In genomic region chr2:109546486-109547115, GRCm38 (mm10) we compare ENCODE assay signal across 16 mouse cellular contexts.
A peak's percentile ranks its signal among the peaks of the same experiment; 100 is the strongest.
DNase-seq lines count a peak whose midpoint lies in the region; ATAC-seq and TF ChIP-seq lines count a peak whose summit lies in the region.
"Had no signal": no experiment of that assay in that cellular context is flagged by ENCODE, and none has a peak within 500 bp of the region (broad histone marks: within the 10 kb centered on the region; RNA-seq: fewer than 3 reads in every experiment).

No protein-coding gene starts in this region.

- no peak overlapping the region for H3K4me3 ChIP-seq in kidney, embryonic 15.5 days (replicated peaks)
- no peak overlapping the region for H3K4me3 ChIP-seq in thymus, adult 2 months (ENCODE audit: control insufficient read depth, insufficient read depth, low read length)
- H3K4me3 ChIP-seq: erythroblast, embryonic 14.5 days; heart, embryonic 12.5 days; stomach, embryonic 15.5 days had no signal

- no peak for TF ChIP-seq POLR2A in thymus, adult 2 months (IDR thresholded peaks at IDR 0.05; ENCODE audit: control insufficient read depth, extremely low read depth, insufficient read depth, low read length, poor library complexity)

- peak; percentile 23 for DNase-seq in kidney, adult 18-20 months
- peak; percentile 2 to 3 for DNase-seq in layer of hippocampus, postnatal 36 days
- no peak for DNase-seq in layer of hippocampus, postnatal 25 days (ENCODE audit: extremely low spot score in 1 of 2, low spot score in 1 of 2)
- peak; percentile 73 for DNase-seq in cerebellum, adult 11 months
- DNase-seq in cerebellum, postnatal 14 days: peak; percentile 74 to 85
- no peak for DNase-seq in gastrocnemius, postnatal 10 days
- no peak for DNase-seq in thymus, adult 2 months
- DNase-seq: heart, postnatal 4 days; liver, postnatal 0 days; right cerebral cortex, postnatal 14 days; thymus, postnatal 14 days had no signal

- H3K27ac ChIP-seq in kidney, embryonic 15.5 days: no peak overlapping the region
- no peak overlapping the region for H3K27ac ChIP-seq in thymus, adult 2 months (ENCODE audit: control insufficient read depth, insufficient read depth, low read length)
- H3K27ac ChIP-seq: stomach, embryonic 15.5 days had no signal

- H3K9me3 ChIP-seq in kidney, embryonic 15.5 days (replicated peaks): no peaks in the 10 kb centered on the region
- H3K9me3 ChIP-seq: heart, embryonic 12.5 days; stomach, embryonic 15.5 days had no signal

- TF ChIP-seq CTCF in thymus, adult 2 months (IDR thresholded peaks at IDR 0.05; ENCODE audit: borderline replicate concordance, control insufficient read depth, extremely low read depth, insufficient read depth, low read length, poor library complexity): no peak

- no peak for ATAC-seq in kidney, embryonic 15.5 days (replicated peaks; ENCODE audit: low FRiP score)
- ATAC-seq: forebrain, embryonic 14.5 days; liver, postnatal 0 days had no signal

- WGBS in kidney, embryonic 15.5 days: 94% methylated on average over 7 of the region's 7 CpGs
- 92% methylated on average over 7 of the region's 7 CpGs for WGBS in thymus, adult 2 months

- H3K4me1 ChIP-seq in kidney, embryonic 15.5 days: no peaks in the 10 kb centered on the region
- H3K4me1 ChIP-seq in thymus, adult 2 months (replicated peaks; ENCODE audit: control insufficient read depth, insufficient read depth, low read length): no peaks in the 10 kb centered on the region
- H3K4me1 ChIP-seq: heart, embryonic 12.5 days; stomach, embryonic 15.5 days had no signal

- no peaks in the 10 kb centered on the region for H3K27me3 ChIP-seq in kidney, embryonic 15.5 days
- H3K27me3 ChIP-seq in thymus, adult 2 months (ENCODE audit: control insufficient read depth, insufficient read depth, low read length): no peaks in the 10 kb centered on the region
- H3K27me3 ChIP-seq: heart, embryonic 12.5 days; stomach, embryonic 15.5 days had no signal

- H3K4me2 ChIP-seq in kidney, embryonic 15.5 days: no peak overlapping the region
- H3K4me2 ChIP-seq: heart, embryonic 12.5 days; stomach, embryonic 15.5 days had no signal

- no peak overlapping the region for H3K9ac ChIP-seq in kidney, embryonic 15.5 days
- H3K9ac ChIP-seq: heart, embryonic 12.5 days; liver, postnatal 0 days; stomach, embryonic 15.5 days had no signal

- no peaks in the 10 kb centered on the region for H3K36me3 ChIP-seq in kidney, embryonic 15.5 days
- H3K36me3 ChIP-seq in thymus, adult 2 months (ENCODE audit: control insufficient read depth, insufficient read depth, low read length): no peaks in the 10 kb centered on the region
- H3K36me3 ChIP-seq: heart, embryonic 12.5 days; stomach, embryonic 15.5 days had no signal

Comparison
In these comparisons a context has a peak if more than half of its experiments do, and no peak if none do; other contexts are left out.
1. DNase-seq: peak in kidney, adult 18-20 months (single experiment), layer of hippocampus, postnatal 36 days (2 of 2), cerebellum, adult 11 months (single experiment) and cerebellum, postnatal 14 days (2 of 2); none in layer of hippocampus, postnatal 25 days (0 of 2), gastrocnemius, postnatal 10 days (single experiment) and thymus, adult 2 months (single experiment).